Mouse (Mus musculus) megakaryocyte, embryonic 14.5 days (primary cell): ENCODE data around the gene Cacng7.

Experiments used
- FLI1 ChIP-seq: IDR thresholded peaks from 2 replicates; pipeline ENCODE4 v1.6.1; 2012; ENCODE audit warnings: low read length, inconsistent platforms, mixed read lengths
- GATA1 ChIP-seq: IDR thresholded peaks from 3 replicates; pipeline ENCODE4 v1.6.1; 2012; ENCODE audit warnings: mixed read lengths, low read length, inconsistent platforms, borderline replicate concordance

DNA sequence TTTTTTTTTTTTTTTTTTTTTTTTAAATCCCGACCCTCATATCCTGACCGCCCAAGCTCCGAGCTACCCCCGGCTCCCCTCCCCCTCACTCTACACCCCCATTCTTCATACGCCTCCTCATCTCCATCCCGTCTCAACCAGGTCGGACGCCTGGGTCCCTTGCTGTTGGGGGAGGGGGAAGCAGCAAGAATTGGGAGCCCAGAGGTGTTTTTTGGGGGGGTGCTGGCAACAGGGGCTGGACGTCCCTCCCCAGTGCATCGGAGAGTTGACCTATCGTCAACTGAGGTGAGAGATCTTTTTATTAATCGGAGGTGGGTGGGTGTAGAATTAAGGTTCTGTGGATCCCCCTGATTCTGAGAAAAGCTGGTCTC lies 58.3 kb downstream of the Cacng7 start:
- no peak for TF ChIP-seq GATA1
- TF ChIP-seq FLI1, result no peak
